Mouse (Mus musculus): ENCODE measurements around the gene Flt1. TPM values are rescaled to one million over a fixed set of nuclear protein-coding genes. Genes with fewer than 3 reads are reported as not detected.

Gene Flt1
- polyA plus RNA-seq, 1 experiment from 2014 or later = 10.5 TPM

DNA sequence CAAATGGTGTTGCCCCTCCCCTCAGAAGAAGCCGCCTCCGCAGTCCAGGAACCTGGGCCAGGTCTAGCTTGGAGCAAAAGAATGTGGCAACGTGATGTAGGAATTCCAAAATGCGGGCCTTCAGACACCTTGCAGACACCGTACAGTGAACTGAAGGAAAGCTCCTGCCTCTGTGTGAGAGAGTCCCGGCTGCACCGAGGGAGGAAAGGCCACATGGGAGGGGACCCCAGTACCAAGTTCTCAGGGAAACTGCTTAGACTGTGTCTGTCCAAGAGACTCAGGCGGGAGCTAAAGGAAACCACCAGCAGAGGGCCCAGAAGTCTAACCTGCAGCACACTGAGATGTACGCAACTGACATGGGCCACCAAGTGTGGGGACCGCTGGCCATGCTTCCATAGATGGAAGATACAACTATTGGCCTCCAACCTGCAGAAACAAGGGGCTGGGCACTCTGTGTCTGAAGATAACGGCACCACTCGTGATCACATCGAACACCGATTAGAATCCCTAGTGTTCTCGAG, 9.1 kb downstream of the Flt1 start:
- no peaks in the 10 kb centered on the region for H3K9me3 ChIP-seq (replicated peaks)
- no peaks in the 10 kb centered on the region for H3K4me1 ChIP-seq
- no peaks in the 10 kb centered on the region for H3K36me3 ChIP-seq
- no peak overlapping the region for H3K4me3 ChIP-seq
- 77% methylated on average over 15 of the region's 15 CpGs for WGBS
- DNase-seq (ENCODE audit: low spot score) = no peak
- H3K27ac ChIP-seq (replicated peaks) = no peak overlapping the region
- H3K27me3 ChIP-seq (ENCODE audit: low read depth, poor library complexity, severe bottlenecking) = peaks cover 55% of the 10 kb centered on the region

GRCm38 (mm10) chr5:147716276-147716675, 9.5 kb downstream of the Flt1 start:
- WGBS = 87% methylated on average over 9 of the region's 9 CpGs
- Histone ChIP-seq H3K27me3 (ENCODE audit: low read depth, poor library complexity, severe bottlenecking) (peaks cover 50% of the 10 kb centered on the region), H3K4me3 (no peak overlapping the region), H3K27ac (replicated peaks) (no peak overlapping the region), H3K36me3 (no peaks in the 10 kb centered on the region), H3K9me3 (replicated peaks) (no peaks in the 10 kb centered on the region), H3K4me1 (no peaks in the 10 kb centered on the region)
- no peak for DNase-seq (ENCODE audit: low spot score)

DNA sequence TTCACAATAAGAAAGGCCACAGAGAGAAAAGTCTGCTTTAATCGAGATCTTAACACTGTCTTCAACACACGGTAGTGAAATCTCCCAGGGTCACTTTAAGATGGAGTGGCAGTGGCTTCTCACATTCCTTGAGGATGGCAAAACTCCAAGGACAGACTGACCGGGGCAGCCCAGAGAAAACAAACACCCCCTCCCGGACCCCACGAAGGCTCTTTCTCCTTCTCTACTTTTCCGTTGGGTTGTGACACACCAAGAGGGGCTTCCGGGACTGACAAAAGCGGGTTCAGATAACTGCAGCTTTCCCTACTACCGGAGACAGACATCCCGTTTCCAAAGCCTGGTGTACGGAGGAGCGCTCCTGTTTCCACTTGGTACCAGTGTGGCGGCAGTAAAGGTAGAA, 10.4 kb downstream of the Flt1 start:
- Histone ChIP-seq H3K27me3 (ENCODE audit: low read depth, poor library complexity, severe bottlenecking) (peaks cover 41% of the 10 kb centered on the region), H3K36me3 (no peaks in the 10 kb centered on the region), H3K4me1 (no peaks in the 10 kb centered on the region), H3K9me3 (replicated peaks) (no peaks in the 10 kb centered on the region), H3K4me3 (no peak overlapping the region), H3K27ac (replicated peaks) (no peak overlapping the region)
- DNase-seq (ENCODE audit: low spot score) = no peak
- WGBS = 84% methylated on average over 13 of the region's 13 CpGs

DNA sequence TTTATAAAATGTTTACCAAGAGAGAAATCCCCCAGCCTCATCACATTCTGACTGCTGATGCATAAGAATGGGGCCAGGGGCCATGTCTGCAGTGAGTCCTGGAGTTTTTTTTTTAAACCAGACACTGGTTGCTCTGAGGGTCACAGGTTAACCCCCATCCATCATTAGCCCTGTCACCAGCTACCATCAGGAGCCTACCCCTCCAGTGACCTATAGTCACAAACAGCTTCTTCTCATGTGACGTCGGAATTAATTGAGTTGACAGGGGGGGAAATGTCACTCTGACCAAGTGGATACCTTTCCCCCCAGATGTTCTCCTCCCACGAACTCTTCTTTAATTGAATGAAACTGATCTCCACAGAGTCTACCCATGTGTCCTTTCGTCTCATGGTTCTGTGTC, 17.3 kb downstream of the Flt1 start:
- no peaks in the 10 kb centered on the region for H3K27me3 ChIP-seq (ENCODE audit: low read depth, poor library complexity, severe bottlenecking)
- peaks cover 7% of the 10 kb centered on the region; the same call in 1 of the 2 replicates for H3K4me1 ChIP-seq
- no peaks in the 10 kb centered on the region for H3K36me3 ChIP-seq
- no peak overlapping the region for H3K27ac ChIP-seq (replicated peaks)
- H3K9me3 ChIP-seq (replicated peaks) = no peaks in the 10 kb centered on the region
- 73% methylated on average over 4 of the region's 4 CpGs for WGBS
- no peak overlapping the region for H3K4me3 ChIP-seq
- no peak for DNase-seq (ENCODE audit: low spot score)

DNA sequence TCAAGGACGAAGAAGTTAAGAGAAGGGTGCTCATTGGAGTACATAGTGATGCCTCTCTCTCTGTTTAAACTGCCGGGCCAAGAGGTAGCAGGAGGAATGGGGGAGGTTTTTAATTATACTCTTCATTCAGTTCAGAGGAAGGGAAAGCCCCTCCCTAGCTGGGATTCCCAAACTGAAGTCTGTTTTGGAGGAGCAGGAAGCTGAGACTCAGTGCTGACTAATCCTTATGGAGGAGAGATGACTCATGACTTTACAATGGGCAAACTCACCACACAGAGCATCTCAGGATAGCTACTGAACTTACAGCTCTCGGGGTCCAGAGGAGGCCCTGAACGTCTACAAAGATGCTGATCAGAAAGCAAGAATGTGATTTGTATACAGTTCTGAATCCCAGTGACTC, 18.3 kb downstream of the Flt1 start:
- no peaks in the 10 kb centered on the region for H3K36me3 ChIP-seq
- no peak overlapping the region for H3K27ac ChIP-seq (replicated peaks)
- 61% methylated on average over 4 of the region's 4 CpGs for WGBS
- H3K4me3 ChIP-seq = no peak overlapping the region
- H3K27me3 ChIP-seq (ENCODE audit: low read depth, poor library complexity, severe bottlenecking) = no peaks in the 10 kb centered on the region
- H3K9me3 ChIP-seq (replicated peaks) = no peaks in the 10 kb centered on the region
- H3K4me1 ChIP-seq = peaks cover 7% of the 10 kb centered on the region; the same call in 1 of the 2 replicates
- no peak for DNase-seq (ENCODE audit: low spot score)

DNA sequence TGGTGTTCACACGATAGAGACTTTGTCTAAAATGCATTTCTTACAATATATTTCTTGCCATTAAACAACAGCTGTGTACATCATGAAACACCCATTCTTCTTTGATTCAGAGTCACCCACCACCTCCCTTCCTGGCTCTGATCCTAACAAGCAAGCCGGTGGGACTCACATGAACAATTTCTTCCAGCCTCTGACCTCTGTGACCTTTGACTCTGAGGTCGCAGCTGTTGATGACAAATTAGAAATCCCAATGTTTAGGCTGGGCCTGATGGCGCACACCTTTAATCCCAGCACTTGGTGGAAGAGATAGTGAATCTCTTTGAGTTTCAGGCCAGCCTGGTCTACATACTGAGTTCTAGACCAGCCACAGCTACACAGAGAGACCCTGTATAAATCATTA, 20.9 kb downstream of the Flt1 start:
- H3K27ac ChIP-seq (replicated peaks) = no peak overlapping the region
- H3K4me1 ChIP-seq = peaks cover 7% of the 10 kb centered on the region; the same call in 1 of the 2 replicates
- WGBS = 49% methylated on average over 4 of the region's 4 CpGs
- H3K36me3 ChIP-seq = no peaks in the 10 kb centered on the region
- DNase-seq (ENCODE audit: low spot score) = no peak
- H3K4me3 ChIP-seq = no peak overlapping the region
- H3K9me3 ChIP-seq (replicated peaks) = no peaks in the 10 kb centered on the region
- no peaks in the 10 kb centered on the region for H3K27me3 ChIP-seq (ENCODE audit: low read depth, poor library complexity, severe bottlenecking)

DNA sequence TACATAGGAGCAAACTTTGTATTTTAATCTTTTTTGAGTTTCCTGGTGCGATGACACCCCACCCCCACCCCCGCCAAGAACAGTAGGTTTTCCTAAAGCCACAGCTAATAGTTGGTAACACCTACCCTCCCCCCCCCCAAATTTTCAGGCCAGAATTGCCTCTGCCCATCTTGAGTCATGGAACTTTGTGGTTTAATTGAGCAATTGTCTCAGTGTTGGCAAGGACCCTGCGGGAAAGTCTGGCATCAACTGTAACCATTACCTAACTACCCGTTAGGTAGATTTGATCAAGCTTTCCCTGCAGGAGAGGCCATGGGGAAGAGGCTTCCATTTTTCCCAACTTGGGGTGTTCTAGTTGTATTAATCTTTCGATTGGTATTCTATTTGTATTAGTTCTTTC, 23.4 kb downstream of the Flt1 start:
- Histone ChIP-seq H3K27me3 (ENCODE audit: low read depth, poor library complexity, severe bottlenecking) (0 out of 2 replicates have a peak, but pooled peaks cover 6% of the 10 kb centered on the region), H3K36me3 (no peaks in the 10 kb centered on the region), H3K4me1 (peaks cover 8% of the 10 kb centered on the region; the same call in 1 of the 2 replicates), H3K9me3 (replicated peaks) (no peaks in the 10 kb centered on the region), H3K4me3 (no peak overlapping the region), H3K27ac (replicated peaks) (no peak overlapping the region)
- WGBS = 86% methylated on average over 5 of the region's 5 CpGs
- no peak for DNase-seq (ENCODE audit: low spot score)

DNA sequence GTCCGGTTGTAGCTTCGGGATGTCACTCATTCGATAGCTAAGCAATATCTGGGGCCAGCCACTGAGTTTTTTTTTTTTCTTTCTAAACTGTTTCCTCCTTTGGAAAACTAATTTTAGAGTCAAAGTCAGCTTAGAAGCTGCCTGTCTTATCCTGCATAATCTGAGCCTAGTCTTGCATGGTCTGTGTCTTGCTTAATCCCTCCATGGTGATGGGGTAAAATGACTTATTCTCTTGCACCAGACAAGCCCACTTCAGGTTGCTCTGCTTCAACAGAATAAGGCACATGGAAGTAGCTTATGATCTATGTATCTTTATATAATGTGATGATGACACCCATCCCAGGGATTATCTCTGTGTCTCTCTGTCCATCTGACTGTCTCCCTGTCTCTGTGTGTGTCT, 24.8 kb downstream of the Flt1 start:
- Histone ChIP-seq H3K9me3 (replicated peaks) (no peaks in the 10 kb centered on the region), H3K4me1 (peaks cover 8% of the 10 kb centered on the region; the same call in 1 of the 2 replicates), H3K27me3 (ENCODE audit: low read depth, poor library complexity, severe bottlenecking) (0 out of 2 replicates have a peak, but pooled peaks cover 8% of the 10 kb centered on the region), H3K27ac (replicated peaks) (no peak overlapping the region), H3K36me3 (no peaks in the 10 kb centered on the region), H3K4me3 (no peak overlapping the region)
- WGBS = over 99% methylated on average over 3 of the region's 3 CpGs
- DNase-seq (ENCODE audit: low spot score) = no peak

GRCm38 (mm10) chr5:147698044-147698443, 27.8 kb downstream of the Flt1 start:
- Histone ChIP-seq H3K4me3 (no peak overlapping the region), H3K36me3 (no peaks in the 10 kb centered on the region), H3K27ac (replicated peaks) (no peak overlapping the region), H3K27me3 (ENCODE audit: low read depth, poor library complexity, severe bottlenecking) (0 out of 2 replicates have a peak, but pooled peaks cover 8% of the 10 kb centered on the region), H3K9me3 (replicated peaks) (no peaks in the 10 kb centered on the region), H3K4me1 (peaks cover 4% of the 10 kb centered on the region; the same call in 1 of the 2 replicates)
- 41% methylated on average over 13 of the region's 13 CpGs for WGBS
- no peak for DNase-seq (ENCODE audit: low spot score)

- WGBS = 32% methylated on average over 5 of the region's 5 CpGs
Measured at GRCm38 (mm10) chr5:147697165-147697564, 28.6 kb downstream of the Flt1 start.

GRCm38 (mm10) chr5:147692622-147693021, 33.2 kb downstream of the Flt1 start:
- no peaks in the 10 kb centered on the region; the same call in 1 of the 2 replicates for H3K9me3 ChIP-seq (replicated peaks)
- H3K27ac ChIP-seq (replicated peaks) = no peak overlapping the region
- no peaks in the 10 kb centered on the region for H3K4me1 ChIP-seq
- no peak for DNase-seq (ENCODE audit: low spot score)
- H3K4me3 ChIP-seq = no peak overlapping the region
- no peaks in the 10 kb centered on the region for H3K36me3 ChIP-seq
- 0 out of 2 replicates have a peak, but pooled peaks cover 4% of the 10 kb centered on the region for H3K27me3 ChIP-seq (ENCODE audit: low read depth, poor library complexity, severe bottlenecking)
- WGBS = 87% methylated on average over 1 of the region's 1 CpGs

More at GRCm38 (mm10) chr5:147697165-147697564, 28.6 kb downstream of the Flt1 start:
- Histone ChIP-seq H3K9me3 (replicated peaks) (no peaks in the 10 kb centered on the region; the same call in 1 of the 2 replicates), H3K36me3 (no peaks in the 10 kb centered on the region), H3K27me3 (ENCODE audit: low read depth, poor library complexity, severe bottlenecking) (0 out of 2 replicates have a peak, but pooled peaks cover 8% of the 10 kb centered on the region), H3K27ac (replicated peaks) (no peak overlapping the region), H3K4me1 (peaks cover 4% of the 10 kb centered on the region; the same call in 1 of the 2 replicates), H3K4me3 (no peak overlapping the region)
- no peak for DNase-seq (ENCODE audit: low spot score)

GRCm38 (mm10) chr5:147683707-147684323, 42.0 kb downstream of the Flt1 start:
- H3K36me3 ChIP-seq = no peaks in the 10 kb centered on the region
- 83% methylated on average over 12 of the region's 12 CpGs for WGBS
- H3K4me3 ChIP-seq = no peak overlapping the region
- no peak for DNase-seq (ENCODE audit: low spot score)
- H3K4me1 ChIP-seq = peaks cover 12% of the 10 kb centered on the region
- H3K9me3 ChIP-seq (replicated peaks) = no peaks in the 10 kb centered on the region
- H3K27ac ChIP-seq (replicated peaks) = no peak overlapping the region
- H3K27me3 ChIP-seq (ENCODE audit: low read depth, poor library complexity, severe bottlenecking) = no peaks in the 10 kb centered on the region

GRCm38 (mm10) chr5:147681224-147681623, 44.6 kb downstream of the Flt1 start:
- Histone ChIP-seq H3K36me3 (no peaks in the 10 kb centered on the region), H3K9me3 (replicated peaks) (no peaks in the 10 kb centered on the region), H3K4me3 (no peak overlapping the region), H3K4me1 (peaks cover 12% of the 10 kb centered on the region), H3K27ac (replicated peaks) (no peak overlapping the region), H3K27me3 (ENCODE audit: low read depth, poor library complexity, severe bottlenecking) (no peaks in the 10 kb centered on the region)
- WGBS = 48% methylated on average over 10 of the region's 10 CpGs
- DNase-seq (ENCODE audit: low spot score) = no peak
